Mouse (Mus musculus) MEL-GATA-1-ER (cell line): Measurements from ENCODE around the gene Adam1a.
"Not testable (repeated sequence)": the region's sequence is repeated elsewhere in the genome, so short reads cannot be mapped to it uniquely, and the experiment has no call there.

ENCODE experiments used
- DNase-seq: peaks from one replicate; pipeline ENCODE4 v3.0.0-alpha.2; 2012; ENCODE audit warnings: low read depth; ENCODE audit errors: extremely low read depth

Gene Adam1a

DNA sequence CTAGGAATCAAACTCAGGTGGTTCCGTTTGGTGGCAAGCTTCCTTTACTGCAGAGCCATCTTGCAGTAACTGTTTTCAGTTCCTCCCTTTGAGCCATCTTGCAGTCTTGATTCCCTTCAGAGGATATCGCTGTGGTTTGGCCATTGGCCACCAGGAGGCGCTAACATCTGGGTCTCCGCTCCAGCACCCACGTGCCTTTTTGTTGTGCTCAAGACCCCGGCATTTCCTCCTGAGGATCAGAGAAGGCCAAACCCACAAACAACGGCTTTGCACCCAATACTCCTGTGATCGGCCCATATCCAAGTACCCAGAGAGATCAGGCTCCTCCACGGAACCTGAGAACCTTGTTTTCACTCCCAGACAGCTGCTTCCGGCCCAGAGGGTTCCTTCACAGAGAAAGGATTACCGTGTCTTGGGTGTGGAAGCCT is 19.2 kb upstream of the Adam1a start:
- peak; percentile 77 for DNase-seq

DNA sequence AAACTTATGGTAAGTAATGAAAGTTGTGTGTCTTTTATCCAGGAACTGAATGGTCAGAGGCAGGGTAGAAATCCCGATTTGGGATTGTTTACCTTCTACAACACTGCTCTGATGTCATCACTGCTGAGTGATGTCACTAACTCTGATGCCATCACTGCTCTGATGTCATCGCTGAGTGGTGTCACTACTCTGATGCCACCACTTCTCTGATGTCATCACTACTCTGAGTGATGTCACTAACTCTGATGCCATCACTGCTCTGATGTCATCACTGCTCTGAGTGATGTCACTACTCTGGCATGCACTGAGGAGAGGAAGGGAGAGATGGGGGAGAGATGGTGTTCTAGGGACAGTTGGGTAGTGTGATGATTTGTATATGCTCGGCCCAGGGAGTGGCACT is 17.2 kb upstream of the Adam1a start:
- DNase-seq, result no peak

- DNase-seq, result no peak
Observed at GRCm38 (mm10) chr5:121549196-121549595, 3.9 kb upstream of the Adam1a start.

- DNase-seq, result no peak
Observed at GRCm38 (mm10) chr5:121547084-121547483, 1.8 kb upstream of the Adam1a start.

- peak; percentile 34 for DNase-seq
Observed at GRCm38 (mm10) chr5:121546530-121546895, 1.2 kb upstream of the Adam1a start.

GRCm38 (mm10) chr5:121545793-121546529 is 679 bp upstream of the Adam1a start, which contains the start of gene Mapkapk5:
Gene Mapkapk5, minus strand, starts transcription at chr5:121545905.
- peak; percentile 84 for DNase-seq

- DNase-seq, result no peak
Observed at GRCm38 (mm10) chr5:121543370-121543769, 1.9 kb downstream of the Adam1a start.

- no peak for DNase-seq
Observed at GRCm38 (mm10) chr5:121541235-121541634, 4.0 kb downstream of the Adam1a start.

- no peak for DNase-seq
Observed at GRCm38 (mm10) chr5:121540066-121540465, 5.2 kb downstream of the Adam1a start.

DNA sequence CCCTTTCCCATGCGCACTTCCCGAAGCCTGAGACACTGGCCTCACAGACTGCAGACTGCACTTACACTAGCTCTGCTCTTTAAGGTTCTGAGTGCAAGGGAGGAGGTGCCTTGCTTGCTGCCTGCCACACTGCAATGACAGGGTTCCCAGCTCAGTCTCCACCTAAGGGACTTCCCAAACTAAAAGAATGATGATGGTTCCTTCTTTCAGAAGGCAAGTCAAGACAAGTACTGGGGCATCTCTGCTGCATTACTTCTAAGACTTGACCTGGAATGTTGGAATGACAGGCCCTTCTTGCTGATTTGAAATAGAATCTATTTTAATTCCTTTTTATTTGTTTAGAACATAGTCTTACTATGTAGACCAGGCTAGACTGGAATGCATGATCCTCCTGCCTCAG is 7.7 kb downstream of the Adam1a start:
- DNase-seq, result no peak

DNA sequence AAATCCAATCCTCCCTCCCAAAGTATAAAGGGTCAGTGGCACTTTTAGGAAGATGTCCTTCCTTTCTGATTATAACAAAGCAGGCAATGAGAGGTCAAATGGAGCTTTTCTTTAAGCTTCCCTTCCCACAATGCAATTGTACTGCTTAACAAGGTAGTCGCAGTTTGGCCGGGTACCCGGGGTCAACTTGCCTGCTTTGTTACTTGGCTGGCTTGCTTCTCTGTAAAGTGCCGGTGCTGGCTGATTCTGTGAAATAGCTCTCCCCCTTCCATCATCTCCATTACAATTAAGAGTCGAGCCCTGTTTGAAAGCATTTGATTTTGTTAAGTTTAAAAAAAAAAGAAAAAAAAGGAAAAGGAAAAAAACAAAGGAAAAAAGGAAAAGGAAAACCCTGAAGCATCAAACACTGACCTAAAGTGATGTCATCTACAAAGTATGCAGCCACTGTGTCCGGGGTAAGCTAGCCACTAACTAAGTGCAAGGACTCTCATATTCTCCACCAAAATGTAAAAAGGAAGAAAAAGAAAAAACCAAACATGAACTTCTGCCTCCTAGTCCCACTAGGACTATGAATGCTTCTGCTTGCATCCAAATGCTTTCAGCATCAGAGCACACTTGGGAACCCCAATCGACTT is 8.2 kb downstream of the Adam1a start:
- DNase-seq, result no peak

DNA sequence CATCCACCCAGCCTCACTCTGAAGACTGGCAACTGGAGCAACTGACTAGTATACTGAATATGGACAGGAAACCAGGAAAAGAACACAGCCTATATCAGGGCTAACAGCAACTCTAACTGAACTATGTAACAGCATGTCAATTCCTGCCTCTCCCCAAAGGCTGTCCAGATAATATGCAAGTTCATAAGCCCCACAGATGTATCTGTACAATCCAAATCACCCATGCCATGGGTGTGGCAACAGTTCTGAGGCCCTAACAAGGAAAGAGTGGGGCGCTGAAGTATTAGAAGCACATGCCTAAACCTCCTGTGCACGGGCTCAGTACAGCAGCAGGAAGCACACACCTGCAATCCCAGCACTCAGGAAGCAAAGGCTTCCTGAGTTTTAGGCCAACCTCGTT is 10.2 kb downstream of the Adam1a start:
- no peak for DNase-seq

DNA sequence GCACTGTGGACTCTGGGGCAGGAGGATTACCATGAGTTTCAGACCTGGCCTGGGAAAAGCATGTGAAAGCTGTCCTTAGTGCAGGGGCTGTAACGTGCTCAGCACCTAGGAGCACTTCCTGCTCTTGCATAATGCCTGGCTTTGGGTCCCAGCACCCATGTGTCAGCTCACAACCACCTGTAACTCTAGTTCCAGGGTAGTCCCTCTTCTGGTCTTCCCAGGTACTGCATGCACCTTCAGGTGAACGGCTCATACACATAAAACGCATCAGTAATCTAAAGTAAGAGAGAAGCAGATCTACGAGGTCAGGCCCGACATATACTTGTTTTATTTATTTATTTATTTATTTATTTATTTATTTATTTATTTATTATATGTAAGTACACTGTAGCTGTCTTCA is 10.8 kb downstream of the Adam1a start:
- no peak for DNase-seq

DNA sequence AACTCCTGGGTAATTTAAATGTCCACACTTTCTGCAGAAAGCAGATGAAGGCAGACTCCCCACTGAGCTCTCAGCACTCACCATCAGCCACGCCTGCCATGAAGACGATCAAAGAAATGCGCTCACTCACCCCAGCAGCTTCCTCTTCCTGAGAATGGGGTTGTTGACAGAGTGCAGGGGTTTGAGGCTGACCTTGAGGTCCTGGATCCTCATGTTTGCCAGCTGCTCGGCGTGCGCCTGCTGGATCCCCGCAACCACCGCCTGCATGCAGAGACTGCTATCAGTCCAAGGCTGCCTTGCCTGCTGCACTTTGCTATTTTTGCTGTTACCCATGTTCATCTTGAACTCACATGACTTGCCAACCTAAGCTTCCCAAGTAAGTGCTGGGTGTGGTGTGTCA is 18.3 kb downstream of the Adam1a start:
- DNase-seq, result no peak

- DNase-seq, result no peak
Observed at GRCm38 (mm10) chr5:121526526-121526925, 18.8 kb downstream of the Adam1a start.

- no peak for DNase-seq
Observed at GRCm38 (mm10) chr5:121525774-121526450, 19.4 kb downstream of the Adam1a start.

DNA sequence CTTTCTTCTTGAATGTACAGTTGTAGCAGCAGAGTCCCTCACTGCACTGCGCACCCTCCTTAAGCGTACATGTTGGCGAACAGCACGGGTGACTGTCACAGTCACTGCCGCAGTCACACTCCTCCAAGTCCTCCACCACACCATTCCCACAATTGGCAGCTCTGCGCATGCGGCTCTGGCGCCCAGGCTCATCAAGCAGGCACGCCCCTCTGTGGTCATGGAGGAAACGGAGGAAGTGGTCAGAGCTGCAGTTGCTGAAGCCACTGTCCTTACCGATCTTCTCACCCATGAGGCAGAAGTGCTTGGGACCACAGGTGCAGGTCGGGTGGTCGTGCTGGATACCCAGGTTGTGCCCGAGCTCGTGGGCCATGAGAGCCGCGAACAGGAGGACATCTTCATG is 25.5 kb downstream of the Adam1a start:
- DNase-seq, result not testable (repeated sequence)

DNA sequence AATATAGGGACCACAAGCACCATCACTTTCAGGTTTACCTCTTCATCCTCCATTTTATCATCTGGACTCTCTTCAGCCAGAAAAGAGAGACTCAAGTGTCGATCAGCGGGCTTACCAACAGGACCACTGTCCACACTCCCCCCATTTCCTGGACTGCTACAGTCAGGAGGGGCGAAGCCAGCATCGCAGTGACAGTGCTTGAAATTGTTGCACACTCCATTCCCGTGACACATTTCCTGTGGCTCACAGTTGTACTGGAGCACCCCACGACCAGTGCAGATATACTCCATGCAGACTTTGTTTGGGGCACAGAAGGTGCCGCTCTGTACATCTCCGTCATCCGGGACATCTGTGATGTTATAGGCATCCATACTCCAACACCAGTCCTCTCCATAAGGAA is 26.3 kb downstream of the Adam1a start:
- DNase-seq, result no peak

DNA sequence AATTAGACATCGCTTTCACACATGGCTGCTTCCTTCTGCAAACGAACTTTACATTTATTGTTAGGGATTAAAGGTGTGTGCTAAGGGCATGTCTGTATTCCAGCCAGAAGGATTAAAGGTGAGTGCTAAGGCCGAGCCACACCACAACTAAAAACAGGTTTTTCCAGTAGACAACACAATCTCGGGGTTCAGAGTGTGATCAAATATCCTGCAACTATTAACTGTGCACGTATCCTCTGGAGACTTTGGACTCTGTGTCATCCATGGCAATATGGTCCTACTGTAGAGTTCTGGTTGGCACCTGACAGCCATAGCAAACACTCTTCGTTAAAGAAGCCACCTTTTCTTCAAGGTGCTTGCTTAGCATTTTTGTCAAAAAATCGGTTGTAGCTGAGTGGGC is 35.3 kb downstream of the Adam1a start:
- no peak for DNase-seq

- DNase-seq, result no peak
Observed at GRCm38 (mm10) chr5:121506846-121507245, 38.4 kb downstream of the Adam1a start.

- no peak for DNase-seq
Observed at GRCm38 (mm10) chr5:121503231-121503630, 42.1 kb downstream of the Adam1a start, which contains the start of gene Adam1b. Gene Adam1b, minus strand, starts transcription at chr5:121503435.

- DNase-seq, result not testable (repeated sequence)
Observed at GRCm38 (mm10) chr5:121501424-121501996, 43.8 kb downstream of the Adam1a start.
